Mouse (Mus musculus) forebrain, embryonic 11.5 days (tissue): ENCODE measurements at regions not wholly inside any gene's neighbourhood (a gene's known extent, or its start where the extent isn't known, plus 50 kb on each side); places are given as distances from the start of the nearest gene placed in this dataset.
"Not testable (repeated sequence)": the region's sequence is repeated elsewhere in the genome, so short reads cannot be mapped to it uniquely, and the experiment has no call there.

Experiments used
- ATAC-seq: fragments of 200-750 bp; cut with Nextera tagmentation; replicated peaks from 2 replicates; pipeline ENCODE4 v1.8.0; 2017; ENCODE audit warnings: moderate TSS enrichment; ENCODE audit not compliant: low FRiP score
- DNase-seq: peaks from one replicate; pipeline ENCODE4 v3.0.0-alpha.2; 2017; ENCODE audit warnings: low spot score
- H3K27ac ChIP-seq: fragments of 300-500 bp; sonication (generic); 2 replicates; pipeline ENCODE4 v1.5.1; 2014; ENCODE audit warnings: low read depth, low read length
- H3K27me3 ChIP-seq: fragments of 300-500 bp; sonication (generic); 2 replicates; pipeline ENCODE4 v1.6.1; 2014; ENCODE audit warnings: mild to moderate bottlenecking, low read length, mixed read lengths; ENCODE audit not compliant: control insufficient read depth, insufficient read depth
- H3K36me3 ChIP-seq: fragments of 300-500 bp; sonication (generic); 2 replicates; pipeline ENCODE4 v1.6.1; 2014; ENCODE audit warnings: mild to moderate bottlenecking, low read length, moderate library complexity, mixed read lengths; ENCODE audit not compliant: control insufficient read depth, insufficient read depth
- H3K4me1 ChIP-seq: fragments of 300-500 bp; sonication (generic); replicated peaks from 2 replicates; pipeline ENCODE4 v1.6.1; 2014; ENCODE audit warnings: low read length, mixed read lengths; ENCODE audit not compliant: control insufficient read depth, insufficient read depth
- H3K4me2 ChIP-seq: fragments of 300-500 bp; sonication (generic); 2 replicates; pipeline ENCODE4 v1.6.1; 2014; ENCODE audit warnings: low read depth, mild to moderate bottlenecking, low read length, moderate library complexity, mixed read lengths; ENCODE audit not compliant: severe bottlenecking
- H3K4me3 ChIP-seq: fragments of 300-500 bp; sonication (generic); 2 replicates; pipeline ENCODE4 v1.5.1; 2014; ENCODE audit warnings: low read depth, low read length
- H3K9ac ChIP-seq: fragments of 300-500 bp; sonication (generic); 2 replicates; pipeline ENCODE4 v1.6.1; 2014; ENCODE audit warnings: low read length
- H3K9me3 ChIP-seq: fragments of 300-500 bp; sonication (generic); 2 replicates; pipeline ENCODE4 v1.6.1; 2016; ENCODE audit warnings: low read length, mixed read lengths; ENCODE audit not compliant: control insufficient read depth
- WGBS: fragments of 180-500 bp; shearing (Covaris S2); extraction: QIAGEN DNeasy Blood & Tissue Kit; methylation state at CpG from one replicate; pipeline ENCODE4 v1.1.7; 2014; 5-methylcytosine and 5-hydroxymethylcytosine counted together

GRCm38 (mm10) chr12:22156467-22157037 is 739.1 kb upstream of the Ywhaq start:
- WGBS: 9% methylated on average over 12 of the region's 47 CpGs
- not testable (repeated sequence) for H3K27ac ChIP-seq, H3K27me3 ChIP-seq, H3K4me1 ChIP-seq, H3K36me3 ChIP-seq, H3K9me3 ChIP-seq, H3K9ac ChIP-seq, H3K4me2 ChIP-seq, ATAC-seq, H3K4me3 ChIP-seq
- DNase-seq: peak; percentile 36

- H3K9me3 ChIP-seq, H3K4me1 ChIP-seq, H3K4me3 ChIP-seq, H3K27ac ChIP-seq, H3K36me3 ChIP-seq, ATAC-seq, H3K27me3 ChIP-seq, DNase-seq, H3K4me2 ChIP-seq, H3K9ac ChIP-seq: not testable (repeated sequence)
- 74% methylated on average over 4 of the region's 8 CpGs for WGBS
Measured at GRCm38 (mm10) chr12:22155341-22155740, 737.9 kb upstream of the Ywhaq start.
